Mouse (Mus musculus): ENCODE results near the gene Cybrd1.

GRCm38 (mm10) chr2:71134836-71135235 is 17.1 kb downstream of the Cybrd1 start:
- no peak for TF ChIP-seq POLR2A (IDR thresholded peaks at IDR 0.05; ENCODE audit: extremely low read depth, insufficient read depth, low read length)
- TF ChIP-seq CTCF (IDR thresholded peaks at IDR 0.05; ENCODE audit: low read depth, low read length), result no peak

Measured in liver, adult 2 months (tissue).